Mouse (Mus musculus): ENCODE data around the gene Tbca. TPM values are rescaled to one million over a fixed set of nuclear protein-coding genes. Genes with fewer than 3 reads are reported as not detected.

Gene Tbca
- total and polyA plus RNA-seq, 2 experiments from 2014 or later, result 348 to 375 TPM

- H3K9me3 ChIP-seq (ENCODE audit: low read length), result no peaks in the 10 kb centered on the region
- no peak for ATAC-seq
- no peak overlapping the region for H3K4me2 ChIP-seq (ENCODE audit: low read depth)
- DNase-seq, result no peak
- no peak overlapping the region for H3K27ac ChIP-seq (ENCODE audit: low read depth, low read length)
- no peak overlapping the region for H3K9ac ChIP-seq
- no peak for TF ChIP-seq CTCF (IDR thresholded peaks at IDR 0.05; ENCODE audit: low read depth)
- H3K27me3 ChIP-seq (ENCODE audit: insufficient read depth, low read length), result no peaks in the 10 kb centered on the region
- H3K4me3 ChIP-seq (ENCODE audit: low read depth, low read length), result no peak overlapping the region
- peaks cover 3% of the 10 kb centered on the region; the same call in 1 of the 2 replicates for H3K4me1 ChIP-seq (ENCODE audit: insufficient read depth)
- 57% methylated on average over 5 of the region's 5 CpGs for WGBS
- no peaks in the 10 kb centered on the region for H3K36me3 ChIP-seq (ENCODE audit: insufficient read depth)
Observed at GRCm38 (mm10) chr13:94803480-94804057, 14.9 kb downstream of the Tbca start.

GRCm38 (mm10) chr13:94806315-94807179 lies 17.8 kb downstream of the Tbca start:
- H3K9ac ChIP-seq, result no peak overlapping the region
- no peak overlapping the region for H3K27ac ChIP-seq (ENCODE audit: low read depth, low read length)
- peaks cover 3% of the 10 kb centered on the region; the same call in 1 of the 2 replicates for H3K4me1 ChIP-seq (ENCODE audit: insufficient read depth)
- no peak for DNase-seq
- no peaks in the 10 kb centered on the region for H3K36me3 ChIP-seq (ENCODE audit: insufficient read depth)
- no peaks in the 10 kb centered on the region for H3K27me3 ChIP-seq (ENCODE audit: insufficient read depth, low read length)
- H3K4me3 ChIP-seq (ENCODE audit: low read depth, low read length), result no peak overlapping the region
- no peak overlapping the region for H3K4me2 ChIP-seq (ENCODE audit: low read depth)
- TF ChIP-seq CTCF (IDR thresholded peaks at IDR 0.05; ENCODE audit: low read depth), result no peak
- 38% methylated on average over 9 of the region's 9 CpGs for WGBS
- no peaks in the 10 kb centered on the region for H3K9me3 ChIP-seq (ENCODE audit: low read length)
- no peak for ATAC-seq

DNA sequence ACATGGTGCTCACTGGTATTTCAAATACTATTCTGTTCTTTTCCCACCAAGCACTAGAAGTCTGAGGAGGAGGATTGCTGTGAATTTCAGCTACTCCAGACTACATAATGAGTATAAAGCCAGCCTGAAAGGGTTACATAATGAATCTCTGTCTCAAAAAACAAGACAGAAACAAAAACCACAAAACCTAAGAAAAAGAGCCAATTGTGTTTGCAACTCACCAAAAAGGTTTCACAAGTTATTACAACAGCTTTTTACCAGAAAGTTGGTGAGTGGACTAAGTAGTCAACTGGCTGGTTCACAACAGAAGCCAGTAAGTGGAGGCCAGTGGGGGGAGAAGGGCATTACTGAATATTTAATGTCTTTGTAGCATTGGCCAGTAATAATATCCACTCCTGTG lies 19.9 kb downstream of the Tbca start:
- Histone ChIP-seq H3K27me3 (ENCODE audit: insufficient read depth, low read length) (no peaks in the 10 kb centered on the region), H3K4me2 (ENCODE audit: low read depth) (no peak overlapping the region), H3K4me1 (ENCODE audit: insufficient read depth) (peaks cover 3% of the 10 kb centered on the region; the same call in 1 of the 2 replicates), H3K36me3 (ENCODE audit: insufficient read depth) (no peaks in the 10 kb centered on the region), H3K27ac (ENCODE audit: low read depth, low read length) (no peak overlapping the region), H3K4me3 (ENCODE audit: low read depth, low read length) (no peak overlapping the region), H3K9ac (no peak overlapping the region), H3K9me3 (ENCODE audit: low read length) (no peaks in the 10 kb centered on the region)
- no peak for TF ChIP-seq CTCF (IDR thresholded peaks at IDR 0.05; ENCODE audit: low read depth)
- ATAC-seq, result no peak
- no peak for DNase-seq

- Histone ChIP-seq H3K27me3 (ENCODE audit: insufficient read depth, low read length) (no peaks in the 10 kb centered on the region), H3K9me3 (ENCODE audit: low read length) (no peaks in the 10 kb centered on the region), H3K9ac (no peak overlapping the region), H3K4me1 (ENCODE audit: insufficient read depth) (peaks cover 3% of the 10 kb centered on the region; the same call in 1 of the 2 replicates), H3K4me2 (ENCODE audit: low read depth) (no peak overlapping the region), H3K4me3 (ENCODE audit: low read depth, low read length) (no peak overlapping the region), H3K36me3 (ENCODE audit: insufficient read depth) (no peaks in the 10 kb centered on the region), H3K27ac (ENCODE audit: low read depth, low read length) (no peak overlapping the region)
- no peak for DNase-seq
- no peak for ATAC-seq
- TF ChIP-seq CTCF (IDR thresholded peaks at IDR 0.05; ENCODE audit: low read depth), result no peak
- 70% methylated on average over 1 of the region's 1 CpGs for WGBS
Observed at GRCm38 (mm10) chr13:94809724-94810123, 21.0 kb downstream of the Tbca start.

DNA sequence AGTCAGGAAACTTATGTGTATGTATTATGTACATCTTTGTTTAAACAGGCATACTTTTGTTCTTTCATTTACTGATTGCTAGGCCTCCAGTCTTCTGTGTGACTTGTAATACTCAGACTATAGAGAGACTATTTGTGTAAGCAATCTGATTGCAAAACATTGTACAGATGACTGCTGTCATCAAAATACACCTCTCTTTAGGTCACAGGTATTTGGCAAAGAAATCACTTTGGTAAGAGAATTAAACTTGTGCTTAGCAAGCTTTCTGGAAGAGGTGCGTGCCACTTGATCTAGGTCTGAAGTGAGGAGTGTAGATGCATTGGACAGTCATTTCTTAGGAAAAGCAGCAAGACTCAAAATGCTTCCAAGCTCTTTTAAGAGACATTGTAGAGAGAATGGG lies 22.7 kb downstream of the Tbca start:
- DNase-seq, result no peak
- ATAC-seq, result no peak
- H3K27me3 ChIP-seq (ENCODE audit: insufficient read depth, low read length), result no peaks in the 10 kb centered on the region
- peaks cover 3% of the 10 kb centered on the region; the same call in 1 of the 2 replicates for H3K4me1 ChIP-seq (ENCODE audit: insufficient read depth)
- no peak overlapping the region for H3K9ac ChIP-seq
- H3K36me3 ChIP-seq (ENCODE audit: insufficient read depth), result no peaks in the 10 kb centered on the region
- whole genome bisulfite sequencing, result 100% methylated on average over 1 of the region's 1 CpGs
- no peaks in the 10 kb centered on the region for H3K9me3 ChIP-seq (ENCODE audit: low read length)
- H3K4me2 ChIP-seq (ENCODE audit: low read depth), result no peak overlapping the region
- no peak for TF ChIP-seq CTCF (IDR thresholded peaks at IDR 0.05; ENCODE audit: low read depth)
- no peak overlapping the region for H3K4me3 ChIP-seq (ENCODE audit: low read depth, low read length)
- H3K27ac ChIP-seq (ENCODE audit: low read depth, low read length), result no peak overlapping the region

- H3K36me3 ChIP-seq (ENCODE audit: insufficient read depth), result no peaks in the 10 kb centered on the region
- no peak overlapping the region for H3K27ac ChIP-seq (ENCODE audit: low read depth, low read length)
- H3K9me3 ChIP-seq (ENCODE audit: low read length), result no peaks in the 10 kb centered on the region
- H3K27me3 ChIP-seq (ENCODE audit: insufficient read depth, low read length), result no peaks in the 10 kb centered on the region
- DNase-seq, result no peak
- no peak for ATAC-seq
- H3K4me1 ChIP-seq (ENCODE audit: insufficient read depth), result no peaks in the 10 kb centered on the region
- H3K4me3 ChIP-seq (ENCODE audit: low read depth, low read length), result no peak overlapping the region
- no peak for TF ChIP-seq CTCF (IDR thresholded peaks at IDR 0.05; ENCODE audit: low read depth)
- no peak overlapping the region for H3K9ac ChIP-seq
- WGBS, result 79% methylated on average over 3 of the region's 3 CpGs
- H3K4me2 ChIP-seq (ENCODE audit: low read depth), result no peak overlapping the region
Observed at GRCm38 (mm10) chr13:94813770-94814169, 25.1 kb downstream of the Tbca start.

DNA sequence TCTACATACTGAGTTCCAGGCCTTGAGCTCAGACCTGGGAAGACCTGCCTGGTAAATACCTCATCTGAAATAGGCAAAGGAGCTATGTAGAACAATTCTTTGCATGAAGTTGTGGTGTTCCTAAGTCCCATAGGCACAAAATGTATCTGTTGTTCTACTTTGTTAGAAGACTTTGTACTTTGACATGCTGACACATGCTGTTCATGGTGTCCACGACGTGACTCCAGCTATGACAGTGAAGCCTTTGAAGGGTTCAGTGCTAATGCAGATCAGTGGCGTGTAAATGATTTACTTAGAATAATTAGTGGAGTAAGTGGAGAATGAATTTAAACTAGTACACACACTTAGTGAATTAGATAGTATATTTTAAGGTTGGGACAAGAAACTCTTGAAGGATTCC lies 31.8 kb downstream of the Tbca start:
- no peak overlapping the region for H3K27ac ChIP-seq (ENCODE audit: low read depth, low read length)
- no peak overlapping the region for H3K9ac ChIP-seq
- H3K4me1 ChIP-seq (ENCODE audit: insufficient read depth), result no peaks in the 10 kb centered on the region
- H3K9me3 ChIP-seq (ENCODE audit: low read length), result no peaks in the 10 kb centered on the region
- ATAC-seq (no peak), DNase-seq (no peak)
- H3K4me3 ChIP-seq (ENCODE audit: low read depth, low read length), result no peak overlapping the region
- H3K4me2 ChIP-seq (ENCODE audit: low read depth), result no peak overlapping the region
- 23% methylated on average over 3 of the region's 3 CpGs for WGBS
- H3K36me3 ChIP-seq (ENCODE audit: insufficient read depth), result no peaks in the 10 kb centered on the region
- no peak for TF ChIP-seq CTCF (IDR thresholded peaks at IDR 0.05; ENCODE audit: low read depth)
- H3K27me3 ChIP-seq (ENCODE audit: insufficient read depth, low read length), result no peaks in the 10 kb centered on the region
